In the genomic region with DNA sequence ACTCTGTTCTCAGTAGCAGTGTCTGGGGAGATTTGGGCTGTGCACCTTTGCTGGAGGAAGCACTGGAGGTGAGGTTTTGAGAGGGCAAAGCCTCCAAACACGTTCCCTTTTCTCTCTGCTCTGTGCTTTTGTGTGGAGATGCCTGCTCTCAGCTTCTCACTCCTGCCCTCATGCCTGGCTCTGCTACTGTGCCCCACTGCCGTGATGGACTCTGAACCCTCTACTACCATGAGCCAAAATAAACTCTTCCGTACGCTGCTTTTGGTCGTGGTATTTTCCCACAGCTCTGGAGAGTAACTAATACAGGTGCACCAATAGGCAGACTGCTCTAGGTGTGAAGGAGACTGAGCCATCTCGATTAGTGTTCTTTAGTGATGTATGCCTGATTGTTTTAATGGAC, we compare ENCODE assay signal across 31 mouse cellular contexts. TPM values are rescaled to one million over a fixed set of nuclear protein-coding genes. Genes with fewer than 3 reads are reported as not detected.
"Had no signal": no experiment of that assay in that cellular context is flagged by ENCODE, and none has a peak within 500 bp of the region (broad histone marks: within the 10 kb centered on the region; RNA-seq: fewer than 3 reads in every experiment).

No protein-coding gene starts in this region.

- H3K4me3 ChIP-seq: heart, embryonic 10.5 days; heart, embryonic 12.5 days; heart, embryonic 13.5 days; heart, embryonic 15.5 days; hindbrain, embryonic 10.5 days; hindbrain, embryonic 12.5 days; hindbrain, embryonic 13.5 days; hindbrain, embryonic 15.5 days; intestine, embryonic 15.5 days; kidney, embryonic 15.5 days; layer of hippocampus, adult 2 months had no signal

- H3K36me3 ChIP-seq: heart, embryonic 10.5 days; heart, embryonic 12.5 days; heart, embryonic 13.5 days; heart, embryonic 15.5 days; hindbrain, embryonic 10.5 days; hindbrain, embryonic 12.5 days; hindbrain, embryonic 13.5 days; hindbrain, embryonic 15.5 days; intestine, embryonic 15.5 days; kidney, embryonic 15.5 days had no signal

- H3K9ac ChIP-seq: heart, embryonic 12.5 days; heart, embryonic 13.5 days; heart, embryonic 15.5 days; hindbrain, embryonic 12.5 days; hindbrain, embryonic 13.5 days; hindbrain, embryonic 14.5 days; hindbrain, embryonic 15.5 days; intestine, embryonic 15.5 days; kidney, embryonic 15.5 days had no signal

- DNase-seq: heart, postnatal 14 days; heart, postnatal 36 days; heart, postnatal 4 days; kidney, adult 11 months; kidney, adult 18-20 months; kidney, adult 2 months; kidney, adult 8-10 months; kidney, adult 9 months; kidney, postnatal 10 days; kidney, postnatal 14 days; kidney, postnatal 25 days; kidney, postnatal 36 days; kidney, postnatal 4 days; layer of hippocampus, adult 9-11 months; layer of hippocampus, postnatal 36 days had no signal

- H3K27me3 ChIP-seq: heart, embryonic 12.5 days; heart, embryonic 13.5 days; heart, embryonic 15.5 days; hindbrain, embryonic 12.5 days; hindbrain, embryonic 13.5 days; hindbrain, embryonic 15.5 days; intestine, embryonic 15.5 days; kidney, embryonic 15.5 days had no signal

- H3K27ac ChIP-seq: heart, embryonic 10.5 days; heart, embryonic 13.5 days; heart, embryonic 15.5 days; hindbrain, embryonic 10.5 days; hindbrain, embryonic 12.5 days; hindbrain, embryonic 13.5 days; hindbrain, embryonic 14.5 days; hindbrain, embryonic 15.5 days; hindbrain, postnatal 0 days; intestine, embryonic 15.5 days; kidney, embryonic 15.5 days; kidney, postnatal 0 days; layer of hippocampus, adult 2 months had no signal

- H3K4me1 ChIP-seq: hindbrain, embryonic 10.5 days; hindbrain, embryonic 12.5 days; hindbrain, embryonic 13.5 days; hindbrain, embryonic 15.5 days; intestine, embryonic 15.5 days had no signal

RNA-seq across cellular contexts. Expression of a gene that starts 16.3 kb away (rescaled TPM):
- total RNA-seq: hematopoietic stem cell, adult 5-6 weeks had no signal
- polyA plus RNA-seq: inflammation-experienced regulatory T-cells, adult 6 months had no signal
